Mouse (Mus musculus) spleen, postnatal 4 days (tissue): ENCODE data around the gene Pbx1.

Source experiments
- DNase-seq, 2 experiments: peaks; one replicate each; pipeline ENCODE4 v3.0.0; 2022; ENCODE audit warnings: low spot score in 2 of 2

Pbx1 gene

DNA sequence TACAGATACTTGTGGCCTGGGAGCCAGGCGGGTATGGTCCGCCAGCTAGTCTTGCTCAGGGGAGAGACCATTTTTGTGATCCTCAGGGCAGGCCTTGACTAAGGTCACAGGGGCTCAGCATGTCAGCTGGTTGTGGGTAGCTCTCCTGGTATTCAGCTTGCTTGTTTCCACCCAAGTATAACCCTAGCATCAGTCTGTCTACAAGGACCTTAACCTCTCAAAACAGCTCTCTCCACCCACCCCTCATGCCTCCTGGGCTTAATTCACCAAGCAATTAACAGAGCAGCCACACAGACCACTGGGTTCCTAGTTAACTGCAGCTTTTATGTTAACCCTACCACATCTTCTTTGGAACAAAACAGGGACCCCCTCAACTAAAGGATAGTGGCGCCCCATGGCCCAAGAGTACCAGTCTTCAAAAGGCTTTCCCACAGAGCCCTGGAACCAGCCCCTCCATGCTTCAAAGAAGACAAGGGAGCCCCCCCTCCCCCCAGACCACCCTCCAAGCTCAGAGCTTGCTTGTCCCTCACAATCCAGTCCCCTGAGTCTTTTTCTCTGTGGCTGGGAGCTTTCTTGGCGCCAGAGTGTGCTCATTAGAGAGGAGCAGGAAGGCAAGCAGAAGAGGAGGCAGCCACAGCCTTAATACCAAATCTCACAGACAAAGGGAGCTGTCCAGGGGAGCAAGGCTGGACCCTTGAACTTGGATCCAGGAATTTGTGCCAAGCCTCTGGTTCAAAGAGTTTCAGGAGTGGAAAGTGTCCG is 48.1 kb downstream of the Pbx1 start:
- no peak for DNase-seq

DNA sequence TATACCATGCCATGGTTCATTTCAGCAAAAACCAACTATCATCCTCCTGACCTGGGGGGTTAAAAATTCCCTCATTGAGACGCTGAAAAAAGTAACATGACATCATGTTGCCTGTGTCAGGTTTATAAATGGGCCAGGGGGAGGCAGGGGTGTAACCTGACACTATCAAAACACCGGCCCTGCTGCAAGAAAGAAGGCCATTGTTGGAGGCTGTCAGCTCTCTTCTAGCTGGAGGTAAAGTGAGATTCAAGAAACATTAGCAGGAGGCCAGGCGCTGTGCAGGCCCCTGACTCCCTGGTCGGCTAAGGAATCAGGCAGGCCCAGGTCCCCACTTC is 49.3 kb downstream of the Pbx1 start:
- DNase-seq, result no peak

DNA sequence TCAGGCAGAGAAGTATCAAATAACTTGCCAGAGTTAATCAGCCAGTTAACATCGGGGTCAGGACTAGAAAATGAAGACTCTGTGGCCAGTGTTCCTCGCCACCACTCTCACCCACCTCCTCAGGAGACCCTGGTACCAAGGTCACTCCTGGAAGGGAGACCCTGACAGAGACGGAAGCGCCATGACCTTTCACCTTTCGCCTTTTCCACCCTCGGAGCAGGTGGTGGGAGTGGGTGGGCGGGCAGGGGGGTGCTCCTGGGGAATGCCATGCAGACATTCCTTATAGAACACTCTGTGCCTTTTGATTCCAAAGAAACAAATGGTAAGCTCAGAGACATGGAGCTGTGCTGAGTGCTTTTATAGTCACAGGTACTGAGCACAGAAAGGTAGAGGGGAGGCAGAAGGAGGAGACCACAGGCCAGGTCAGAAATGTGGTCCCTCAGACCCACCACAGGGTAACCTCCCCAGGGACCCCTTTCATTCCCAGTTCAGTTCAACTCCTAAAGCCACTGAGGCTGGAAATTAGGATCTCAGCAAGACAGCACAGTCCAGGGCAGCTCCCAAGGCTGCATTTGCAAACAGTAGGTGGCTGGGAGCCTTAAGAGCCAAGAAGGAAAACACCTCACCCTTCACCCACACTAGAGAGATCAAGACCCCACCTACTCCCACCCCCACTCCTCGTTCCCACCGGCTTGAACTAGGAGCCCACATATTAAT is 49.8 kb downstream of the Pbx1 start:
- DNase-seq, result no peak

DNA sequence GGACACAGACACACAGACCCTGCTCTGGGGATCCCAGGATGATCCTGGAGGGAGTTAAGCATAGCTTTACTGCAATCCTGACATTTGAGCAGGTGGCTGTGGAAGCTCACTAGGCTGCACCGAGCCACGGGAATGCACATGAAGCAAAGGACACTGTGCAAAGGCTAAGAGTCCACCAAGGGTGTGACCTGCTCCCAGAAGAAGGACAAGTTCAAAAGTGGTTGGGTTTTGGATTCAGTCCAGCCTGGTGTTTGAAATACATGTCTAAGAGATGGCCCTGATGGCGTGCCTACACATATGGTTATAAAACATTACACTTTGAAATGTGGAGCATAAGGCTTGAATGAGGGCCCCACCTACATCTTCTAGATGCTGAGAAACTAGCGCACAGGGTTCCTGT is 50.6 kb downstream of the Pbx1 start:
- DNase-seq, result no peak

DNA sequence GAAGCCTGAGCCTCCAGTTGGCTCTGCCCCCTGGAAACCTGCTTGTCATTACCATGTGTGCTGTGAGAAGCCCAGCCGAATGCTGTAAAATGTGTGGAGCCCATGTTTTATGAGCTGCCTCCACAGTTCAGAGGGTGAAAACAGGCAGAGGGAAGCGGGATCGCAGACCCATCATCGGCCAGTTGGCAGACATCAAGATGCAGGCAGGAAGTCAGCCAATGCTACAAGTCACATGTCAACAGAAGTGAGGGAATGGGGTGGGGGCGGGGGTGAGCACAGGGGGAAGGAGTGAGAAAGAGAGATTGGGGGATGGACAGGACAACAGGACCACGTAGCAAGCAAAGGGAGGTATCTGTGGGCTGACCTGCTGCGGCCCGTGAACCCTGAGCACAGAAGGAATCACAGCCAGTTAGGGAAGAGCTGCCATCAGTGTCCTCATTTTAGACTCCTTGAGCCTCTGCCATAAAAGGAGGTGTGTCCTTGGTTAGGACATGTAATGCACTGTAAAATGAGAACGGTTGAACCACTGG is 51.8 kb downstream of the Pbx1 start:
- DNase-seq, result no peak

DNA sequence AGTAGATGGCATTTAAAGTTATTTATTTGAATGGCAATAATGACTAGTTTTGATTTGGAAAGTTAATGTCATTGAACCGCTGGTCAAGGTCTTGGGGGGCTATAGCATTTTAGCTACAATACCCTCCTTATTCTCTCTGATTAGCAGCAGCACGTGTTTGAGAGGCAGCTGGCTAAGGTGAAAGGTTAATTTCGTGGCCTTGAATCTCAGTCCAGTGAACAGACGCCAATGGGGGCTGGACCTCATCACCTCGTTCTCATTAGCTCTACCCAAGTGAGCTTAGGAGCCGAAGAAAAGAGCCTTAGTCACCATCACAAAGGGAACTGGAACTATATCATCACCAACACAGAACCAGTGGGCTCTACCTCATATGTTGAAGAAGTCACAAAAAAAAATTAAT is 54.4 kb downstream of the Pbx1 start:
- DNase-seq, result no peak

DNA sequence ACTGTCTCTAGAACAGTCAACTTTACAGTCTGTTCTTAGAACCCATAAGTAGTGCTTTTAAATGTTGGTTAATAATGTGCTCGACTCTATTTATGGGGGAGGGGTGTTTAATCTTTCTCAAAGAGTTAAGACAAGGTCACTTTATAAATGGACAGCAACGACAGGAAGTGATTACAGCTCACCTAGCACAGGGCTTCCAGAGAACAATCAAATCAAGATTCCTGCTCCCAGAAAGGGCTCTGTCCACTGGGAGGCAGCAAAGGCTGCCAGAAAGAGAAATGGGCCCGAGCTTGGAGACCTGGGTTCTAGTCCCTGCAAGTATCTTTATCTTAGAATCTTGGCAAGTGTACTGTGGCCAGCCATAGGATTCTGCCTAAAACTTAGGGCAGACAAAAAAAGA is 55.7 kb downstream of the Pbx1 start:
- no peak for DNase-seq

DNA sequence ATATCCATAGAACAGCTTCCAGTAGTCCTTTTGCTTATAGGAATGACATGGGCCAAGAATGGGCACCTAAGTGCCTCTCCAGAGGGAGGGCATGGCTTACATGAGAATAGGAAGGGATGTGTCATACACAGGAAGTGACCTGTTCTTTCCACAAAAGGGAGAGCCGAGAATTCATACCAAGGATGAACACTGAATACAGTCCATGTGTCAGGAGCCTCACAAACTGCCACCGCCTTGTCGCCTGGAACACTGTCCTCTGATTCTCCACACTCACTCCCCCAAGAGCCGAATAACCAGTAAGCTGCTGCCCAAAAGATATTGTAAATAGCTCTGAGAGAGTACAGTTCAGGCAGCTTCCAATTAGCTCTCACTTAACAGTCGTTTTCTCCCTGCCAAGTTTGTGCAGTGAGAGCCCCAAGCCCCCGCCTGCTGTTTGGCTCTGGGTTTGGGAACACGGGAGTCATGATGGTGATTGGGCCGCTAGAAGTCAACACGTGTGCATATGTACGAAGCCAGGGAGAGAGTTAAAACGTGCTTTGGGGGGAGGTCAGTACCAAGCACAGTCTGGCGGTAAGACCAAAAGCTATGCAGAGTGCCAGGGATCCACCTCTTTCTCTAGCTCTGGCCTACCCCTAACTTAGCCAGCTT is 57.0 kb downstream of the Pbx1 start:
- no peak for DNase-seq

DNA sequence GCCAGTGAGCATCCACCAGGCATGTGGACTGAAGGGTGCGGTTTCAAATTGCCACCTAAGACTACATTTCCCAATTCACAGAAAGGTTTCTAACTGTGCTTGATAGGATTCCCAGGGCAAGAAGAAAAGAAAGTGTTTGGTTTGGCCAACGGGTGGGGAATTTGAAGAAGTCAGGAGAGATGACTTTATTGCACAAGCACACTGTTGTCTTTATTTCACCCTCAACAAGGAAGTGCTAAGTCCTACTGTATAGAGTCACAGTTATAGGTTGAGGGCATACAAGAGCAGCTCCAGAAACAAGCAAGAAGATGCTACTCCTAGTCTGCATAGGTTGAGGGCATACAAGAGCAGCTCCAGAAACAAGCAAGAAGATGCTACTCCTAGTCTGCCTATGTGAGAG is 60.0 kb downstream of the Pbx1 start:
- no peak for DNase-seq

DNA sequence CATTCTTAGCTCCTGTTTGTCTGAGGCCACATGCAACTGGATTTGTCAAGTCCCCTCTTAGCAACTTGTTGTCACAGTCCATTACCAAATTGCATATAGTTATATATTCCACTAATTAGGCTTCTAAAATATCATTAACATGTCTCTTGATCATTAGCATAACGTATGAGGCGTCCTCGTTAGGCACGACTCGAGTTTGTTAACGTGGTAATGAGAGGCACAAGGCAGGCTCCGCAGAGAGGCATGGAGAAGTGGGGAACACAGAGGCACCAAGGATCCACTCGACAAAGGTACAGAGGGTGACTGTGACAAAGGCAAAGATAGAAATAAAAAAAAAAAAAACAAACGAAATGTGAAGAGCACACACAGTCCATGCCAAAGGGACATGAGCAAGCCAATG is 61.1 kb downstream of the Pbx1 start:
- DNase-seq, result no peak

DNA sequence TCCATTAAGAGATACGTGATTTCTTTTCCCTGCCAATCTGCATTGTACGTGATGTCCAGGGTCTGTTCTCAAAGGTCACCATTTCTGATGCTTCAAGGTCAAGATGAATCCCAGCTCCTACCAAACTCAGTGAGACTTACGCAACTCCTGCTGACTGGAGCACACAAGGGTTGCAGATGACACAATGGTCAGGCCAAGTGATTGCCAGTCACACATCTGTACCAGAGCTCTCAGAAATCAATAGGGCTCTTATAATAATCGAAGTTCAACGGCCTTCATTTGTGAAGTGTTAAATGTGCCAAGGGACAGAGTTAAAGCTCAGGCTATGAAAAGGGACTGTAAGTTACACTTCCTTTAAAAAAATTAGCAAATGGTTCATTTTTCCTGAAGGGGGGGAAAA is 65.8 kb downstream of the Pbx1 start:
- DNase-seq, result no peak

DNA sequence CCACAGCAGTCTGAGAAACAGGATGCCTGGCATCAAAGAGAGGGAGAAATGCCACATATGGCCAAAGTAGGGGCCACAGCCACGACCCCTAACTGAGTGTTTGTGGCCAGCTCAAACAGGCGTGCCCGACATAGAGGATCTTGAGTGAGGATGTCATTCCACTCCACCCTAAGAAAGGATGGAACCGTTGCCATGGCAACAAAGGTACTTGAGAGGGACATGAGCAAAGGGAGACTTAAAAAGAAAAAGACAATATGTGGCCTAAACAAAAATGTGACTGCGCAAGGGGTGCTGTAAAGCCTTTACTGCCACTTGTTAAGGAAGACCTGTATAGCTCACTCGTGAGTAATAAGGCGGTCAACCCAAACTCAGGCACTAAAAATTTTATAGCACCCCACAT is 67.7 kb downstream of the Pbx1 start:
- DNase-seq, result no peak

DNA sequence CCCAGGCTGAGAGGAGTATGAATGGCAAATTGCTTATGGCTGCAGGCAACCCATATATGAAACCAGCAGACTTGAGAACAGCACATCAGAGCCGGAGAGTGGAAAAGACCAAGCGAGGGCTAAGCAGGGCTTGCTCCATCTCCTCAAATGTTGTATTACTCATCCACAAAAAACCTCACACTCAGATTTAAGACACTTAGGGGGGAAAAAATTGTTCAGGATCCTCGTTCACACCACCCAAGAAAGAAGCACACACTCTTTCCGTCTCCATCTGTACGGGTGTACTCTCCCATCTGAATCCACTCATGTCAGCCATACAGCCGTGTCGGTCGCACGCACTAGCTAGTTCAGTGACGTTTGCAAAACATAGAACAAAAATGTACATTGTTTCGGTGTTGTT is 69.0 kb downstream of the Pbx1 start:
- DNase-seq, result no peak

DNA sequence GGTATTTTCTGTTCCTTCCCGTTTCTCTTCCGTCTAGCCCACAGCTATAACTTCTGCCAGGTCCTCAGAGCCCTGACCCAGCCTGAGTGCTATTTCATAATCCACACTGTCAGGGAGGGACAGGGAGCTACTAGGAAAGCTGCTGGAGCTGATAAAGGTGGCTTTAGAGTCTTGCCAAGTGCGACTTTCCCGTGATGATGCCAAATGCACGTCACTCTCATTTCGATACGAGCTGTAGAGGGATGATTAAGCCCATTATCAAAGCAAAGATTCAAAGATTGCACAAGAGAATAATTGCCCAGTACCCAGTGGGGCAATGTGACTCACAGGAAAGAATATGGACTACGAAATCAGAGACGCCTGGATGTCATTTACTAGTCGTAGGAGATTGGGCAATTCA is 69.6 kb downstream of the Pbx1 start:
- no peak for DNase-seq

DNA sequence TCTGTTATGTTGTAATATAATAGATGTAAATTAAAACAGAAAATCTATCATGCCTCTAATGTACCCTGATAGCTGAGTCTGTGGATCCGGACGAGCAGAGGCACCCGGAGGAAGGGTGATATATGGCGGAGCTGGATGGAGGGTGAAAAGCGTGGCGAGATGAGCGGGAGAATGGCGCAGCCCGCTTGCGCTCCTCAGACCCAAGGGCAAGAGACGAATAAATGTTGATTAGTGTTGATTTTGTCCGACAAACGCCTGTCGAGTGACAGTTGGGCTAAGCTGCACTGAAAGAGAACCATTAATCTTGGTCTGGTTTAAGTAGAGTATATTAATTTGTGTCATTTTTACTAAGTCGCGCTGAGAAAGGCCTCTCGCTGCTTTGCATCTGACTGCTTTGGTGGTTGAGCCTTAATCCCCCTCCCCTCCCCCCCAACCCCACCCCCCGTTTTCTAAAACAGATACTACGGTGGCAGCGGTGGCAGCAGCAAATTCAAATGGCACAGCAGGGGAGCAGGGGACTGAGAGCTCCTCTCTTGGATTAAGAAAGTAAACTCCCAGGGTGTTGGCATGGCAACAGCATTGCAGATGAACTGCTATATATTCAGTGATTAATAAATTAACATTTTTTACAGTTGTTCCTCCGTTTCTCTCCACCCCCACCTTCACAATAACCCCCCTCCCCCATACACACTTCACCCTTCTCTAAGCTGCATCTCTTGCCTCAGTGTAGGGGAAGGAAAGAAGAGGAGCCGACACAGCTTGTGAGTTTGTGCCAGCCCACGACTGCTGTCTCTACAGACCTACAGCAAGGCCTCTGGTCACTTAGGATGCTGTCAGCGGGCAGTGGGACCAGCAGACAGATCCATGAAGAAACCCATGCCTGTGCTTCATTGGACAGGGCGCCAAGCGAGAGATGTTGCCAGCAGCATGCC is 74.1 kb downstream of the Pbx1 start:
- DNase-seq, result no peak

DNA sequence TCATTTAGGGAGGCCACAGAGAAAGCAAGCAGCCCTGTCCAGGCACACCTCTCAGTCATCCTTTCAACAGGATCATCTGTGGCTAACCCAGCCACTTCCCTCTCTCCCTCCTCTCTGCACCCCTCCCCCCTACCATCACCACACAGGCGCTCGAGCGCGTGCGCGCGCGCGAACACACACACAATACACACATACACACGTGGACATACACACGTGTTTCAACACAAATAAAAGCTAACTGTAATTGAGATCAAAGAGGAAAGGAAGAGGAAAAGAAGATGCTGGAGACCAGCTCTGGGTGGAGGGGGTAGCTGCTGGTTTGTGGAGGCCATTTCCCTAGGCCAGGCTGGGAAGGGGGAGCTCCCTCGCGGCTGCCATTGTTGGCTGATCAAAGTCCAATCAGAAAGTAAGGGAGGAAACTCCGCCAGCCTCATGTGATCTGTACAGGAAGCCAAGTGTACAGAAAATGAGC is 75.1 kb downstream of the Pbx1 start:
- DNase-seq, result no peak

DNA sequence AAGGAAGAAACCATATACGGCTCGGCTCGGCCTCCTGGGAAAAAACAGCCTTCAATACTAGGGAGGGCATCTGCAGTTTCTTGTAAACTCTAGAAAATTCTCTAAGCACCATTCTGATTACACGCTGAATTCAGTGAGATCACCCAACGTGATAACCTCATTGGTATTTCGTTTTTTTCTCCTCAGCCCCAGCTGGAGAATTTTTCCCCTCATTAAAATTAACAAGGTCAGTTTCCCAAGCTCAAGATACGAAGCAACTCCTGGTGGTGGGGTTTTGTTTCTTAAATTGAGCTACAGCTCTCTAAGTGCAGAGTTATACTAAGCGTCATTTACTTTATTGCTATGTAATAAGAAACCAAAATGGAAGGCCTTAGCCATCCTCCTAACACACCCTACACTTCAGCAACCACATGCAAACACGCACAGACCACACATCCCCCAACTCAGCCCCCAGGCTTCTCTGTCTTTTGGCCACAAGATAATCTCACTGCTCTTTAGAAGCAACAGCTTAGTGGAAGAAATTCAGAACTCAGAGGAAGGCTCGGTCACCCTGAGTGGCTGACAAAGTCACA is 76.0 kb downstream of the Pbx1 start:
- no peak for DNase-seq

DNA sequence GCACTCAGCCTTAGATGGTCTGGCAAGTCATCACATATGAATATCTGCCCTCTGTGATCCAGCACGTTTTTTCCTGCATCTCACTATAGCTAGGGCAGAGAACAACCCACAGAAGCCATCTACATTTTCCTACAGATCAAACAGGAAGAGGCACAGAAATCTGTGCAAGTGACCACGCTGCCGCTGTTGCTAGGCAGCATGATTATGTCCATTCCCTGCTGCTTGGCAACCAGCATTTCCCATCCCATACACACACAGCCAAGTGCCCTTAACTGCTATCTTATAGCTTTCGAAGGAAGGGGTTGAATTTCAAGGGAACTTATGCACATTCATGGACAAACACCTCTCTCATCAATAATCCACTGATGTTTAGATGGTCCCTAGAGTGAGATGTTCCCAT is 77.1 kb downstream of the Pbx1 start:
- no peak for DNase-seq

DNA sequence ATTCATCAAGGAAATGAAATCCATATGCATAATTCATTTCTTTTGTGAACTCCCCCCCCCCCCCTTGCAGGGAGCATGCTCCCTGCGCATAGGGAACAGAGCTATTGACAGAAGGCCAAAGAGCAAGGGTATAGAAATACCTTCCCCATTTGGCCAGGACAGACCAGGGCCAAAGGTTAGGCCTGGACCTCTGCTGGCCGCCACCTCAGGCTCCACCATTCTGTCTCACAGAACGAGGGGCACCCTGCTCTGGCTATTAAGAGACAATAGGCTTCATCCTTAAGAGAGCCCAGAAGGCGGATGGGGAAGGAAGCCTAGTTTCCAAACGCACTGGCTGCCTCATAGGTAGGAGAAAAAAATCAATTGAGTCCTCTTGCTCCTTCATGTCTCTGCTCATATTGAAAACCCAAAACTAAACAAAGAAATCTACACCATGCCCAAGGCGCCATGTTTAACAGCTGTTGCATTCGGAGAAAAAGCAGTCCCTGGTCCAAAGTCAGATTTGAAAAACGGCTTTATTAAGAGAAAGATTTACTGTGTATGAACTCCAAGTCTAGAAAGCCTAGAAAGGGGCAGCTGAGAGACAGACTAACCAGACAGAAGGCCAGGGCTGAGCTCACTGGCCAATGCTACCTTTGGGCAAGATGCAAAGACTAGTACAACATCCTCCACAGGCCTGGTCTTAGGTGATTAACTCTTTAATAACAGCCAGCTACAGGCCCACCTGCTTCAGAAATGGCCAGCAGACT is 83.9 kb downstream of the Pbx1 start:
- no peak for DNase-seq

DNA sequence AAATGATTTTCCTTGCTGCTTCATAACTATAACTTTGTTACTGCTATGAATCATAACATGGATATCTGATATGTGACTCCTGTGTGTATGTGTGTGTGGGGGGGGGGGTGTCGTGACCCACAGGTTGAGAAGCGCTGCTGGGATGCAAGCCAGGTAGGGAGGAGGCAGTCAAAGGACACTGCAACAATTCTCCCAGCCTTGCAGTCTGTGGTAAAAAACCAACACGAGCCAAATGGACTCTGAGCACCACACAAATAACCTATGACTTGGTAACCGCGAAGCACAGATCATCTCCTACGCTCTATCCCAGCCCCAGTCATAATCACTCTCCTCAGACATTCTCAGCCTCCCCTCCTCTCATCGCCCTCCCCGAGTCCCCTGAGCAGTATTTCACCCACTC is 87.2 kb downstream of the Pbx1 start:
- DNase-seq, result no peak

DNA sequence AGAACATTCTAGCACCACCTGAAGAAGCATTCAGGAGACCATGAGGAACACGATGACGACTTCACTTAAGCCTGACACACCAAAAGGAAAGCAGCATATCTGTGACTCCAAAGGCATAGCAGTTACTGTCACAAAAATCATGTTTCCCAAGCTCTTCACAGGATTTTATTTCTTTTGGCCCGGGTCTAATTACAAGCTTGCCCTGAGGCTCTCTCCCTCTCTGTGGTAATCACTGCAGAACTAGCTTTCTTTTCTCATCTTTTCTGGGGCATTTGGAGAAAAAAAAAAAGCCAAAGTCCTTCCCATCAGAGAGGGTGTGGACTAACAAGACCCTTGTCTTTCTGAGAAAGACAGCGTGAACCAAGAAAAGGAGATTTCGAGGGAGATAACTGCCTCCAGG is 87.8 kb downstream of the Pbx1 start:
- DNase-seq, result no peak
